7 mouse cellular contexts compared by ENCODE assay signal in genomic region chr6:28980219-28980618, GRCm38 (mm10).
DNase-seq lines count a peak whose midpoint lies in the region; ATAC-seq and TF ChIP-seq lines count a peak whose summit lies in the region.

No protein-coding gene starts in this region.

- no peaks in the 10 kb centered on the region for H3K9me3 ChIP-seq in ES-E14 (ENCODE audit: control insufficient read depth, insufficient read depth, low read depth, low read length)
- H3K9me3 ChIP-seq in embryonic facial prominence, embryonic 15.5 days (replicated peaks), result no peaks in the 10 kb centered on the region
- H3K9me3 ChIP-seq in stomach, embryonic 15.5 days, result no peaks in the 10 kb centered on the region

- peak overlapping the region; percentile 58 to 87; a peak in 3 of 4 replicates for H3K4me3 ChIP-seq in ES-E14 (ENCODE audit: insufficient read depth in 1 of 2, low read depth in 1 of 2, low read length in 2 of 2, poor library complexity in 1 of 2, severe bottlenecking in 1 of 2)
- H3K4me3 ChIP-seq in embryonic facial prominence, embryonic 15.5 days (replicated peaks), result 0 out of 2 replicates have a peak overlapping the region, but pooled peaks have one; percentile 43
- H3K4me3 ChIP-seq in stomach, embryonic 15.5 days (replicated peaks), result no peak overlapping the region

- in situ Hi-C loops in ES-E14 (cut with MboI; ENCODE audit: low sequenced_read_pairs in 2 of 2, unreplicated experiment in 2 of 2), result no loop called here

- DNase-seq in ES-E14 (ENCODE audit: low read depth, low spot score) (no peak), R1 (ENCODE audit: low read depth, low spot score) (peak; percentile 71), adipocyte (ENCODE audit: low spot score) (no peak)
- peak; percentile 23 to 29 for DNase-seq in kidney, postnatal 36 days
- no peak for DNase-seq in urinary bladder, postnatal 10 days (ENCODE audit: low spot score)

- no peaks in the 10 kb centered on the region for H3K36me3 ChIP-seq in ES-E14 (ENCODE audit: control insufficient read depth, insufficient read depth, low read length, poor library complexity, severe bottlenecking)
- no peaks in the 10 kb centered on the region for H3K36me3 ChIP-seq in embryonic facial prominence, embryonic 15.5 days
- H3K36me3 ChIP-seq in stomach, embryonic 15.5 days, result no peaks in the 10 kb centered on the region

- H3K4me1 ChIP-seq in ES-E14 (ENCODE audit: control insufficient read depth in 2 of 2, insufficient read depth in 2 of 2, low read length in 2 of 2, poor library complexity in 1 of 2), result peaks cover 2 to 12% of the 10 kb centered on the region in 2 experiments; a peak in 2 of 4 replicates
- H3K4me1 ChIP-seq in embryonic facial prominence, embryonic 15.5 days, result peaks cover 13% of the 10 kb centered on the region
- H3K4me1 ChIP-seq in stomach, embryonic 15.5 days, result peaks cover 10% of the 10 kb centered on the region; the same call in 1 of the 2 replicates

- H3K27me3 ChIP-seq in embryonic facial prominence, embryonic 15.5 days, result peaks cover 55% of the 10 kb centered on the region
- H3K27me3 ChIP-seq in stomach, embryonic 15.5 days (replicated peaks), result peaks cover 38% of the 10 kb centered on the region

- no peak overlapping the region for H3K9ac ChIP-seq in ES-E14 (ENCODE audit: insufficient read depth, low read depth, low read length, poor library complexity, severe bottlenecking)
- no peak overlapping the region for H3K9ac ChIP-seq in embryonic facial prominence, embryonic 15.5 days
- H3K9ac ChIP-seq in stomach, embryonic 15.5 days, result no peak overlapping the region

- no peak for ATAC-seq in embryonic facial prominence, embryonic 15.5 days (ENCODE audit: insufficient number of reproducible peaks, low FRiP score, low TSS enrichment, low read depth)
- peak; percentile 18; the same call in 1 of the 2 replicates for ATAC-seq in stomach, embryonic 15.5 days (ENCODE audit: insufficient read depth, low FRiP score, low read depth)

- 4% methylated on average over 13 of the region's 14 CpGs for WGBS in embryonic facial prominence, embryonic 15.5 days
- 2% methylated on average over 14 of the region's 14 CpGs for WGBS in stomach, embryonic 15.5 days

- H3K4me2 ChIP-seq in embryonic facial prominence, embryonic 15.5 days (replicated peaks), result peak overlapping the region; percentile 76
- peak overlapping the region; percentile 87 for H3K4me2 ChIP-seq in stomach, embryonic 15.5 days

- no peak overlapping the region for H3K27ac ChIP-seq in ES-E14 (ENCODE audit: insufficient read depth, low read depth, low read length, poor library complexity, severe bottlenecking)
- H3K27ac ChIP-seq in embryonic facial prominence, embryonic 15.5 days (replicated peaks), result no peak overlapping the region
- no peak overlapping the region for H3K27ac ChIP-seq in stomach, embryonic 15.5 days

TF ChIP-seq in ES-E14, 5 proteins besides CTCF, POLR2A, EP300 and RAD21:
- no peak for TF ChIP-seq MAFK (IDR thresholded peaks at IDR 0.05; ENCODE audit: insufficient read depth, low read depth, low read length)
- no peak for TF ChIP-seq ZNF384 (IDR thresholded peaks at IDR 0.05; ENCODE audit: low read depth, low read length)
- TF ChIP-seq HCFC1 (IDR thresholded peaks at IDR 0.05; ENCODE audit: borderline replicate concordance, insufficient read depth, low read length), result no peak
- TF ChIP-seq CHD2 (IDR thresholded peaks at IDR 0.05; ENCODE audit: low read depth, low read length), result no peak
- no peak for TF ChIP-seq ZC3H11A (IDR thresholded peaks at IDR 0.05; ENCODE audit: borderline replicate concordance, low read depth, low read length)

Comparison
In these comparisons a context has a peak if more than half of its experiments do, and no peak if none do; other contexts are left out.
1. DNase-seq: peak in R1 (single experiment) and kidney, postnatal 36 days (2 of 2); none in ES-E14 (single experiment), adipocyte (single experiment) and urinary bladder, postnatal 10 days (single experiment).